Mouse (Mus musculus) liver, embryonic 16.5 days (tissue): ENCODE results near the gene Cass4. TPM values are rescaled to one million over a fixed set of nuclear protein-coding genes. Genes with fewer than 3 reads are reported as not detected.
A peak's percentile ranks its signal among the peaks of the same experiment; 100 is the strongest.

ENCODE experiments used
- ATAC-seq: fragments of 200-750 bp; cut with Nextera tagmentation; 2 replicates; pipeline ENCODE4 v1.8.0; 2017; ENCODE audit warnings: low read depth, mild to moderate bottlenecking, moderate number of reproducible peaks, moderate library complexity
- H3K27ac ChIP-seq: fragments of 300-500 bp; sonication (generic); 2 replicates; pipeline ENCODE4 v1.5.1; 2014; ENCODE audit warnings: mild to moderate bottlenecking, low read length
- H3K27me3 ChIP-seq: fragments of 300-500 bp; sonication (generic); 2 replicates; pipeline ENCODE4 v1.6.1; 2014; ENCODE audit warnings: low read depth, low read length, mixed read lengths; ENCODE audit not compliant: control insufficient read depth, insufficient read depth
- H3K36me3 ChIP-seq: fragments of 300-500 bp; sonication (generic); 2 replicates; pipeline ENCODE4 v1.6.1; 2014; ENCODE audit warnings: mild to moderate bottlenecking; ENCODE audit not compliant: control insufficient read depth, insufficient read depth
- H3K4me1 ChIP-seq: fragments of 300-500 bp; sonication (generic); 2 replicates; pipeline ENCODE4 v1.6.1; 2014; ENCODE audit warnings: low read depth, low read length, mixed read lengths; ENCODE audit not compliant: control insufficient read depth
- H3K4me2 ChIP-seq: fragments of 300-500 bp; sonication (generic); 2 replicates; pipeline ENCODE4 v1.6.1; 2014; ENCODE audit warnings: low read depth, low read length, mixed read lengths
- H3K4me3 ChIP-seq: fragments of 300-500 bp; sonication (generic); 2 replicates; pipeline ENCODE4 v1.5.1; 2014; ENCODE audit warnings: low read depth, mild to moderate bottlenecking, low read length
- H3K9ac ChIP-seq: fragments of 300-500 bp; sonication (generic); 2 replicates; pipeline ENCODE4 v1.6.1; 2014; ENCODE audit warnings: low read depth, low read length
- H3K9me3 ChIP-seq: fragments of 300-500 bp; sonication (generic); replicated peaks from 2 replicates; pipeline ENCODE4 v1.6.1; 2016; ENCODE audit warnings: low read length; ENCODE audit not compliant: control insufficient read depth
- WGBS: fragments of 180-500 bp; shearing (Covaris S2); extraction: QIAGEN DNeasy Blood & Tissue Kit; methylation state at CpG from one replicate; pipeline ENCODE4 v1.1.7; 2014; ENCODE audit not compliant: insufficient replicate concordance; 5-methylcytosine and 5-hydroxymethylcytosine counted together
- polyA plus RNA-seq: library from polyadenylated mRNA; unstranded; fragments of >200 nt; fragmentation: Nextera tagmentation; extraction: Ambion mirVana; gene quantifications from 2 replicates; pipeline ENCODE4 v1.2.1, GENCODE M21; 2015

Cass4 gene
- polyA plus RNA-seq, 1 experiment from 2014 or later: 0.77 TPM

- Histone ChIP-seq H3K4me2 (no peak overlapping the region), H3K4me1 (peaks cover 3% of the 10 kb centered on the region; the same call in 1 of the 2 replicates), H3K9ac (no peak overlapping the region), H3K27me3 (no peaks in the 10 kb centered on the region), H3K27ac (no peak overlapping the region), H3K4me3 (no peak overlapping the region), H3K9me3 (no peaks in the 10 kb centered on the region), H3K36me3 (no peaks in the 10 kb centered on the region)
- peak; percentile 30 for ATAC-seq
- WGBS: 34% methylated on average over 9 of the region's 9 CpGs
Measured at GRCm38 (mm10) chr2:172399901-172400300, 6.3 kb downstream of the Cass4 start.

GRCm38 (mm10) chr2:172401116-172401825 lies 7.7 kb downstream of the Cass4 start:
- Histone ChIP-seq H3K4me1 (peaks cover 3% of the 10 kb centered on the region; the same call in 1 of the 2 replicates), H3K36me3 (no peaks in the 10 kb centered on the region), H3K4me2 (no peak overlapping the region), H3K9ac (no peak overlapping the region), H3K27me3 (no peaks in the 10 kb centered on the region), H3K4me3 (no peak overlapping the region), H3K27ac (peak overlapping the region; percentile 51), H3K9me3 (no peaks in the 10 kb centered on the region)
- peak; percentile 54 for ATAC-seq
- 20% methylated on average over 13 of the region's 13 CpGs for WGBS

GRCm38 (mm10) chr2:172404239-172404638 lies 10.6 kb downstream of the Cass4 start:
- no peak for ATAC-seq
- H3K4me2 ChIP-seq: no peak overlapping the region

GRCm38 (mm10) chr2:172405011-172405410 lies 11.4 kb downstream of the Cass4 start:
- Histone ChIP-seq H3K27ac (no peak overlapping the region), H3K4me2 (no peak overlapping the region), H3K9ac (no peak overlapping the region), H3K27me3 (no peaks in the 10 kb centered on the region), H3K4me1 (peaks cover 3% of the 10 kb centered on the region; the same call in 1 of the 2 replicates), H3K36me3 (no peaks in the 10 kb centered on the region), H3K4me3 (no peak overlapping the region), H3K9me3 (no peaks in the 10 kb centered on the region)
- 27% methylated on average over 3 of the region's 3 CpGs for WGBS
- ATAC-seq: no peak

More at GRCm38 (mm10) chr2:172404239-172404638, 10.6 kb downstream of the Cass4 start:
- no peaks in the 10 kb centered on the region for H3K36me3 ChIP-seq
- no peaks in the 10 kb centered on the region for H3K27me3 ChIP-seq
- no peak overlapping the region for H3K4me3 ChIP-seq
- no peak overlapping the region for H3K27ac ChIP-seq
- peaks cover 3% of the 10 kb centered on the region; the same call in 1 of the 2 replicates for H3K4me1 ChIP-seq
- no peak overlapping the region for H3K9ac ChIP-seq
- 56% methylated on average over 7 of the region's 7 CpGs for WGBS
- H3K9me3 ChIP-seq: no peaks in the 10 kb centered on the region

- Histone ChIP-seq H3K9me3 (no peaks in the 10 kb centered on the region), H3K4me3 (no peak overlapping the region), H3K4me2 (no peak overlapping the region), H3K4me1 (no peaks in the 10 kb centered on the region), H3K9ac (no peak overlapping the region), H3K27me3 (no peaks in the 10 kb centered on the region), H3K36me3 (no peaks in the 10 kb centered on the region), H3K27ac (no peak overlapping the region)
- WGBS: 43% methylated on average over 4 of the region's 4 CpGs
- ATAC-seq: no peak
Measured at GRCm38 (mm10) chr2:172406173-172406572, 12.6 kb downstream of the Cass4 start.

- no peaks in the 10 kb centered on the region for H3K27me3 ChIP-seq
- no peaks in the 10 kb centered on the region for H3K36me3 ChIP-seq
- no peaks in the 10 kb centered on the region; the same call in 1 of the 2 replicates for H3K4me1 ChIP-seq
- H3K27ac ChIP-seq: no peak overlapping the region
- H3K4me2 ChIP-seq: no peak overlapping the region
- ATAC-seq: no peak
- 61% methylated on average over 2 of the region's 2 CpGs for WGBS
- no peaks in the 10 kb centered on the region for H3K9me3 ChIP-seq
- no peak overlapping the region for H3K4me3 ChIP-seq
- no peak overlapping the region for H3K9ac ChIP-seq
Measured at GRCm38 (mm10) chr2:172407499-172407898, 13.9 kb downstream of the Cass4 start.

- no peak overlapping the region for H3K9ac ChIP-seq
- H3K4me3 ChIP-seq: no peak overlapping the region
- peaks cover 4% of the 10 kb centered on the region for H3K4me1 ChIP-seq
- 62% methylated on average over 2 of the region's 2 CpGs for WGBS
- no peaks in the 10 kb centered on the region for H3K36me3 ChIP-seq
- no peak overlapping the region for H3K4me2 ChIP-seq
- H3K27me3 ChIP-seq: no peaks in the 10 kb centered on the region
- H3K27ac ChIP-seq: no peak overlapping the region
- ATAC-seq: no peak
- no peaks in the 10 kb centered on the region for H3K9me3 ChIP-seq
Measured at GRCm38 (mm10) chr2:172410686-172411085, 17.1 kb downstream of the Cass4 start.

- H3K4me2 ChIP-seq: no peak overlapping the region
- H3K27me3 ChIP-seq: no peaks in the 10 kb centered on the region
- H3K4me3 ChIP-seq: no peak overlapping the region
- WGBS: 70% methylated on average over 11 of the region's 11 CpGs
- no peak for ATAC-seq
- H3K9me3 ChIP-seq: no peaks in the 10 kb centered on the region
- no peak overlapping the region for H3K27ac ChIP-seq
- H3K36me3 ChIP-seq: no peaks in the 10 kb centered on the region
- peaks cover 4% of the 10 kb centered on the region for H3K4me1 ChIP-seq
- no peak overlapping the region for H3K9ac ChIP-seq
Measured at GRCm38 (mm10) chr2:172411091-172411490, 17.5 kb downstream of the Cass4 start.

GRCm38 (mm10) chr2:172412454-172412853 lies 18.9 kb downstream of the Cass4 start:
- no peak overlapping the region for H3K4me2 ChIP-seq
- H3K27me3 ChIP-seq: no peaks in the 10 kb centered on the region
- H3K4me3 ChIP-seq: no peak overlapping the region
- 11% methylated on average over 9 of the region's 9 CpGs for WGBS
- H3K27ac ChIP-seq: no peak overlapping the region
- H3K4me1 ChIP-seq: peaks cover 4% of the 10 kb centered on the region
- no peak overlapping the region for H3K9ac ChIP-seq
- H3K9me3 ChIP-seq: no peaks in the 10 kb centered on the region
- H3K36me3 ChIP-seq: no peaks in the 10 kb centered on the region
- ATAC-seq: peak; percentile 36; the same call in 1 of the 2 replicates
